Mouse (Mus musculus) embryo, embryonic 10.5 days (tissue): ENCODE measurements around the gene Vav3.
A peak's percentile ranks its signal among the peaks of the same experiment; 100 is the strongest.

Experiments used
- DNase-seq: peaks from one replicate; pipeline ENCODE4 v3.0.0-alpha.2; 2015; ENCODE audit warnings: low spot score

The Vav3 gene

GRCm38 (mm10) chr3:109340274-109341070 is at the start of gene Vav3:
Vav3 (plus strand) TSS chr3:109340653.
- peak; percentile 72 for DNase-seq

- DNase-seq: no peak
Observed at GRCm38 (mm10) chr3:109298857-109299256, 41.6 kb upstream of the Vav3 start.

GRCm38 (mm10) chr3:109299303-109300074 is 41.0 kb upstream of the Vav3 start:
- peak; percentile 40 for DNase-seq

- no peak for DNase-seq
Observed at GRCm38 (mm10) chr3:109302059-109302458, 38.4 kb upstream of the Vav3 start.

- no peak for DNase-seq
Observed at GRCm38 (mm10) chr3:109307406-109307805, 33.0 kb upstream of the Vav3 start.

GRCm38 (mm10) chr3:109308468-109308867 is 32.0 kb upstream of the Vav3 start:
- DNase-seq: no peak

- DNase-seq: no peak
Observed at GRCm38 (mm10) chr3:109309317-109310265, 30.9 kb upstream of the Vav3 start.

GRCm38 (mm10) chr3:109311172-109311824 is 29.2 kb upstream of the Vav3 start:
- DNase-seq: no peak

GRCm38 (mm10) chr3:109311875-109312274 is 28.6 kb upstream of the Vav3 start:
- DNase-seq: no peak

GRCm38 (mm10) chr3:109313501-109313900 is 27.0 kb upstream of the Vav3 start:
- DNase-seq: no peak

GRCm38 (mm10) chr3:109322225-109322624 is 18.2 kb upstream of the Vav3 start:
- DNase-seq: no peak

- no peak for DNase-seq
Observed at GRCm38 (mm10) chr3:109323447-109324300, 16.8 kb upstream of the Vav3 start.

GRCm38 (mm10) chr3:109327128-109327527 is 13.3 kb upstream of the Vav3 start:
- DNase-seq: no peak

- DNase-seq: no peak
Observed at GRCm38 (mm10) chr3:109332755-109333154, 7.7 kb upstream of the Vav3 start.

- DNase-seq: no peak
Observed at GRCm38 (mm10) chr3:109335470-109335869, 5.0 kb upstream of the Vav3 start.

- no peak for DNase-seq
Observed at GRCm38 (mm10) chr3:109339290-109339689, 1.2 kb upstream of the Vav3 start.

- DNase-seq: peak; percentile 85
Observed at GRCm38 (mm10) chr3:109339941-109340273, 546 bp upstream of the Vav3 start.

GRCm38 (mm10) chr3:109341071-109341480 is 623 bp downstream of the Vav3 start:
- peak; percentile 34 for DNase-seq

- peak; percentile 57 for DNase-seq
Observed at GRCm38 (mm10) chr3:109341631-109342030, 1.2 kb downstream of the Vav3 start.

GRCm38 (mm10) chr3:109351956-109352684 is 11.7 kb downstream of the Vav3 start:
- DNase-seq: no peak
